Mouse (Mus musculus) kidney, adult 2 months (tissue): ENCODE measurements around the gene Tnpo3. TPM values are rescaled to one million over a fixed set of nuclear protein-coding genes. Genes with fewer than 3 reads are reported as not detected.

Experiments
- DNase-seq: peaks from one replicate; pipeline ENCODE4 v3.0.0; 2021
- H3K27ac ChIP-seq: fragments of 200-500 bp; 2 replicates; pipeline ENCODE4 v1.5.1; 2012; ENCODE audit warnings: low read depth, low read length, control low read depth, inconsistent platforms; ENCODE audit not compliant: insufficient read depth
- H3K27me3 ChIP-seq: fragments of 200-500 bp; replicated peaks from 2 replicates; pipeline ENCODE4 v1.6.1; 2012; ENCODE audit warnings: mild to moderate bottlenecking, moderate library complexity, low read length, inconsistent platforms; ENCODE audit not compliant: control insufficient read depth, insufficient read depth
- H3K36me3 ChIP-seq: fragments of 200-500 bp; 2 replicates; pipeline ENCODE4 v1.6.1; 2012; ENCODE audit warnings: mild to moderate bottlenecking, moderate library complexity, low read length, inconsistent platforms; ENCODE audit not compliant: control insufficient read depth, insufficient read depth
- H3K4me1 ChIP-seq: fragments of 200-500 bp; 2 replicates; pipeline ENCODE4 v1.6.1; 2011; ENCODE audit warnings: low read length; ENCODE audit not compliant: control insufficient read depth, insufficient read depth
- H3K4me3 ChIP-seq: fragments of 200-500 bp; 2 replicates; pipeline ENCODE4 v1.5.1; 2011; ENCODE audit warnings: mild to moderate bottlenecking, low read depth, low read length, control low read depth; ENCODE audit not compliant: insufficient read depth
- CTCF ChIP-seq: fragments of 200-500 bp; conservative IDR thresholded peaks from 2 replicates; pipeline ENCODE4 v1.5.1; 2011; ENCODE audit warnings: low read depth, mild to moderate bottlenecking, control low read depth, low read length, moderate library complexity, mixed read lengths; ENCODE audit not compliant: insufficient read depth, insufficient read length
- POLR2A ChIP-seq: fragments of 200-500 bp; IDR thresholded peaks from one replicate; pipeline ENCODE4 v1.6.1; 2011; ENCODE audit warnings: low read depth, low read length, control low read depth
- WGBS: fragments of 180-500 bp; shearing (Covaris S2); methylation state at CpG from one replicate; pipeline ENCODE4 v1.1.7; 2018; 5-methylcytosine and 5-hydroxymethylcytosine counted together
- polyA plus RNA-seq: library from polyadenylated mRNA; depleted of rRNA; stranded (reverse); fragments of >200 nt; gene quantifications from 2 replicates; pipeline ENCODE4 v1.2.3, GENCODE M21; 2012

The Tnpo3 gene
- polyA plus RNA-seq, 1 experiment = 56.8 TPM

- no peaks in the 10 kb centered on the region; the same call in 1 of the 2 replicates for H3K4me1 ChIP-seq
- no peaks in the 10 kb centered on the region for H3K27me3 ChIP-seq
- H3K4me3 ChIP-seq = 0 out of 2 replicates have a peak overlapping the region, but pooled peaks have one; percentile 9
- TF ChIP-seq POLR2A (no peak), CTCF (no peak)
- WGBS = 6% methylated on average over 11 of the region's 11 CpGs
- no peak overlapping the region for H3K27ac ChIP-seq
- DNase-seq = peak; percentile 88
- no peaks in the 10 kb centered on the region for H3K36me3 ChIP-seq
Observed at GRCm38 (mm10) chr6:29513284-29513683, 96.4 kb downstream of the Tnpo3 start.

GRCm38 (mm10) chr6:29509086-29509485, 100.6 kb downstream of the Tnpo3 start:
- DNase-seq = no peak
- Histone ChIP-seq H3K27ac (no peak overlapping the region), H3K36me3 (no peaks in the 10 kb centered on the region), H3K27me3 (no peaks in the 10 kb centered on the region), H3K4me3 (no peak overlapping the region), H3K4me1 (peaks cover 3% of the 10 kb centered on the region; the same call in 1 of the 2 replicates)
- TF ChIP-seq POLR2A (no peak), CTCF (no peak)
- 50% methylated on average over 2 of the region's 2 CpGs for whole genome bisulfite sequencing

GRCm38 (mm10) chr6:29507447-29508309, 102.0 kb downstream of the Tnpo3 start, which contains the start of gene Kcp:
TSS of gene Kcp (minus strand) at chr6:29507952.
- peak; percentile 84 for DNase-seq
- Histone ChIP-seq H3K4me1 (0 out of 2 replicates have a peak, but pooled peaks cover 3% of the 10 kb centered on the region), H3K36me3 (no peaks in the 10 kb centered on the region), H3K27me3 (no peaks in the 10 kb centered on the region), H3K27ac (no peak within 1 kb of the TSS), H3K4me3 (peak within 1 kb of the TSS; percentile 59)
- WGBS = 2% methylated on average over 47 of the region's 47 CpGs
- TF ChIP-seq POLR2A (no peak), CTCF (no peak)

GRCm38 (mm10) chr6:29506834-29507233, 102.9 kb downstream of the Tnpo3 start:
- H3K4me1 ChIP-seq = 0 out of 2 replicates have a peak, but pooled peaks cover 3% of the 10 kb centered on the region
- no peaks in the 10 kb centered on the region for H3K36me3 ChIP-seq
- no peaks in the 10 kb centered on the region for H3K27me3 ChIP-seq
- TF ChIP-seq CTCF (no peak), POLR2A (no peak)
- no peak for DNase-seq
- no peak overlapping the region for H3K27ac ChIP-seq
- 32% methylated on average over 8 of the region's 8 CpGs for WGBS
- peak overlapping the region; percentile 59; the same call in 1 of the 2 replicates for H3K4me3 ChIP-seq

- TF ChIP-seq POLR2A (no peak), CTCF (0 out of 2 replicates have a peak, but pooled peaks have one; percentile 1)
- Histone ChIP-seq H3K27ac (no peak overlapping the region), H3K4me3 (no peak overlapping the region), H3K4me1 (0 out of 2 replicates have a peak, but pooled peaks cover 3% of the 10 kb centered on the region), H3K36me3 (no peaks in the 10 kb centered on the region), H3K27me3 (no peaks in the 10 kb centered on the region)
- WGBS = 81% methylated on average over 5 of the region's 5 CpGs
- DNase-seq = no peak
Observed at GRCm38 (mm10) chr6:29505493-29505892, 104.2 kb downstream of the Tnpo3 start.

- Histone ChIP-seq H3K4me1 (no peaks in the 10 kb centered on the region), H3K36me3 (no peaks in the 10 kb centered on the region), H3K27ac (no peak overlapping the region), H3K4me3 (no peak overlapping the region), H3K27me3 (no peaks in the 10 kb centered on the region)
- DNase-seq = peak; percentile 42
- WGBS = 90% methylated on average over 1 of the region's 1 CpGs
- TF ChIP-seq POLR2A = no peak
- TF ChIP-seq CTCF = peak; percentile 57
Observed at GRCm38 (mm10) chr6:29501599-29501998, 108.1 kb downstream of the Tnpo3 start.

- 95% methylated on average over 6 of the region's 6 CpGs for WGBS
- TF ChIP-seq CTCF (no peak), POLR2A (no peak)
- Histone ChIP-seq H3K4me1 (no peaks in the 10 kb centered on the region), H3K27me3 (no peaks in the 10 kb centered on the region), H3K4me3 (no peak overlapping the region), H3K27ac (no peak overlapping the region), H3K36me3 (no peaks in the 10 kb centered on the region)
- no peak for DNase-seq
Observed at GRCm38 (mm10) chr6:29500810-29501209, 108.9 kb downstream of the Tnpo3 start.
